Mouse (Mus musculus) liver, embryonic 14.5 days (tissue): ENCODE measurements around the gene Plek. TPM values are rescaled to one million over a fixed set of nuclear protein-coding genes. Genes with fewer than 3 reads are reported as not detected.
"Not testable (repeated sequence)": the region's sequence is repeated elsewhere in the genome, so short reads cannot be mapped to it uniquely, and the experiment has no call there.

Experiments used
- ATAC-seq: fragments of 200-750 bp; cut with Nextera tagmentation; 2 replicates; pipeline ENCODE4 v1.8.0; 2017; ENCODE audit warnings: moderate number of reproducible peaks, mild to moderate bottlenecking, moderate library complexity; ENCODE audit not compliant: insufficient read depth
- DNase-seq, 3 experiments: peaks; one replicate each; pipeline ENCODE4 v3.0.0-alpha.2; 2012 to 2013; ENCODE audit warnings: low read depth in 3 of 3, low spot score in 3 of 3
- H3K27ac ChIP-seq: fragments of 300-500 bp; sonication (generic); 2 replicates; pipeline ENCODE4 v1.5.1; 2014; ENCODE audit warnings: moderate library complexity, mild to moderate bottlenecking, control low read depth, inconsistent platforms
- H3K27me3 ChIP-seq: fragments of 300-500 bp; sonication (generic); 2 replicates; pipeline ENCODE4 v1.6.1; 2014; ENCODE audit warnings: mild to moderate bottlenecking, low read length, moderate library complexity; ENCODE audit not compliant: control insufficient read depth, insufficient read depth
- H3K36me3 ChIP-seq: fragments of 300-500 bp; sonication (generic); replicated peaks from 2 replicates; pipeline ENCODE4 v1.6.1; 2014; ENCODE audit warnings: low read depth; ENCODE audit not compliant: control insufficient read depth, insufficient read depth
- H3K4me1 ChIP-seq, 2 experiments: fragments of 200-500 bp in 1 of 2; fragments of 300-500 bp in 1 of 2; sonication (generic) in 1 of 2; replicated peaks; 2 replicates each; pipeline ENCODE4 v1.6.1; 2012 to 2014; ENCODE audit warnings: antibody characterized with exemption in 1 of 2, inconsistent platforms in 1 of 2, low read length in 1 of 2; ENCODE audit not compliant: control insufficient read depth in 2 of 2, insufficient read depth in 2 of 2
- H3K4me2 ChIP-seq: fragments of 300-500 bp; sonication (generic); 2 replicates; pipeline ENCODE4 v1.6.1; 2014; ENCODE audit warnings: low read depth, mild to moderate bottlenecking, control low read depth, moderate library complexity
- H3K4me3 ChIP-seq, 2 experiments: fragments of 200-500 bp in 1 of 2; fragments of 300-500 bp in 1 of 2; sonication (generic) in 1 of 2; 2 replicates each; pipeline ENCODE4 v1.5.1; 2012 to 2014; ENCODE audit warnings: low read depth in 2 of 2, low read length in 2 of 2, mild to moderate bottlenecking in 2 of 2, control low read depth in 1 of 2, inconsistent platforms in 1 of 2, moderate library complexity in 1 of 2; ENCODE audit not compliant: insufficient read depth in 1 of 2
- H3K9ac ChIP-seq: fragments of 300-500 bp; sonication (generic); replicated peaks from 2 replicates; pipeline ENCODE4 v1.6.1; 2014; ENCODE audit warnings: mild to moderate bottlenecking, control low read depth, moderate library complexity
- H3K9me3 ChIP-seq: fragments of 300-500 bp; sonication (generic); 2 replicates; pipeline ENCODE4 v1.6.1; 2016; ENCODE audit warnings: low read length, mixed read lengths; ENCODE audit not compliant: control insufficient read depth
- CTCF ChIP-seq: IDR thresholded peaks from 2 replicates; pipeline ENCODE4 v1.5.1; 2016; ENCODE audit warnings: antibody characterized with exemption, low read depth, control low read depth
- EP300 ChIP-seq: IDR thresholded peaks from 2 replicates; pipeline ENCODE4 v1.6.1; 2016; ENCODE audit warnings: antibody characterized with exemption, low read depth
- WGBS: fragments of 180-500 bp; shearing (Covaris S2); extraction: QIAGEN DNeasy Blood & Tissue Kit; methylation state at CpG from one replicate; pipeline ENCODE4 v1.1.7; 2014; ENCODE audit not compliant: insufficient replicate concordance; 5-methylcytosine and 5-hydroxymethylcytosine counted together
- polyA plus RNA-seq, 2 experiments: library from polyadenylated mRNA; depleted of rRNA in 1 of 2; stranded (reverse) in 1 of 2; unstranded in 1 of 2; fragments of >200 nt; fragmentation: Nextera tagmentation in 1 of 2; extraction: Ambion mirVana in 1 of 2; gene quantifications; 2 replicates each; pipeline versions ENCODE4 v1.2.1 to v1.2.3; 2012 to 2014

Plek gene
- polyA plus RNA-seq, 2 experiments, result 10.9 to 18.2 TPM

- H3K4me2 ChIP-seq, result no peak overlapping the region
- DNase-seq (no peak), ATAC-seq (no peak)
- no peak overlapping the region for H3K27ac ChIP-seq
- no peak overlapping the region for H3K4me3 ChIP-seq
- H3K9ac ChIP-seq, result no peak overlapping the region
- H3K27me3 ChIP-seq, result no peaks in the 10 kb centered on the region
- H3K4me1 ChIP-seq, result no peaks in the 10 kb centered on the region
- no peak for TF ChIP-seq CTCF
- TF ChIP-seq EP300, result no peak
- 51% methylated on average over 3 of the region's 3 CpGs for WGBS
- no peaks in the 10 kb centered on the region for H3K36me3 ChIP-seq
- H3K9me3 ChIP-seq, result no peaks in the 10 kb centered on the region
These were observed 29.9 kb upstream of the Plek start for GRCm38 (mm10) chr11:17082086-17082485.

GRCm38 (mm10) chr11:17075656-17076055 lies 23.5 kb upstream of the Plek start:
- TF ChIP-seq EP300 (no peak), CTCF (no peak)
- WGBS, result 57% methylated on average over 2 of the region's 2 CpGs
- Histone ChIP-seq H3K9ac (no peak overlapping the region), H3K9me3 (no peaks in the 10 kb centered on the region), H3K36me3 (no peaks in the 10 kb centered on the region), H3K4me3 (no peak overlapping the region), H3K27me3 (no peaks in the 10 kb centered on the region), H3K4me2 (no peak overlapping the region), H3K27ac (no peak overlapping the region), H3K4me1 (no peaks in the 10 kb centered on the region)
- DNase-seq (no peak), ATAC-seq (no peak)

GRCm38 (mm10) chr11:17069360-17069759 lies 17.2 kb upstream of the Plek start:
- DNase-seq, H3K27ac ChIP-seq, ATAC-seq, H3K9ac ChIP-seq, H3K4me3 ChIP-seq, H3K4me1 ChIP-seq, H3K27me3 ChIP-seq, H3K4me2 ChIP-seq, H3K36me3 ChIP-seq, H3K9me3 ChIP-seq: not testable (repeated sequence)
- 57% methylated on average over 2 of the region's 2 CpGs for WGBS

DNA sequence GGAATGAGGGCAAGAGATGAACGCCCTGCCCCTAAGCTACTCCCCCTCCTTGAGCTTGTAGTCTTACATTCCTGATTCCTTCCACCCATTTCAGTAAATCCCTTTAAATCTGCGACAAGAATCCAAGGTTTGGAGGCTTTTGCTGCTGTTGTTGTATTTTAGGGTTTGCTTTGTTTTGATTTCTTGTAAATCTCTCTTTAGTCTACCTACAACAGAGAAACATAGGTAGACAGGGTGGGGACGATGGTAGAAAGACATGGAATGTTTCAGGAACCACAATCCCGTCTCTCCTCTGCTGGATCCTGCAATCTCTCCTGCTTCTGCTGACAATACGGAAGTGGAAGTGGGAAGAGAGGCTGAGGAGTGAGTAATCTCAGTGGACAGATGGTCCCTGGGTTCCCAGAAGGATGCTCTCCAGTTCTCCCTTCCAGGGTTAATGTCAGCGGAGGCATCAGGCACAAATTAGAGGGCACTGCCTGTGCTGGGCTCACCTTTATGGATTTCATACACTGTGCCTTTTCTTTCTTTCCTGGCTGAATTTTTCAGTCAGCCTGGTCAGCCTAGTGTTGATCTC lies 382 bp upstream of the Plek start:
- H3K4me2 ChIP-seq, result peak overlapping the region; percentile 51
- 17% methylated on average over 6 of the region's 6 CpGs for WGBS
- no peaks in the 10 kb centered on the region for H3K36me3 ChIP-seq
- TF ChIP-seq CTCF (no peak), EP300 (no peak)
- H3K4me1 ChIP-seq, result no peaks in the 10 kb centered on the region
- peak overlapping the region; percentile 37 to 45 for H3K4me3 ChIP-seq
- H3K9ac ChIP-seq, result no peak overlapping the region
- no peak for ATAC-seq
- DNase-seq, result no peak
- H3K27me3 ChIP-seq, result no peaks in the 10 kb centered on the region
- no peak overlapping the region for H3K27ac ChIP-seq
- no peaks in the 10 kb centered on the region for H3K9me3 ChIP-seq

DNA sequence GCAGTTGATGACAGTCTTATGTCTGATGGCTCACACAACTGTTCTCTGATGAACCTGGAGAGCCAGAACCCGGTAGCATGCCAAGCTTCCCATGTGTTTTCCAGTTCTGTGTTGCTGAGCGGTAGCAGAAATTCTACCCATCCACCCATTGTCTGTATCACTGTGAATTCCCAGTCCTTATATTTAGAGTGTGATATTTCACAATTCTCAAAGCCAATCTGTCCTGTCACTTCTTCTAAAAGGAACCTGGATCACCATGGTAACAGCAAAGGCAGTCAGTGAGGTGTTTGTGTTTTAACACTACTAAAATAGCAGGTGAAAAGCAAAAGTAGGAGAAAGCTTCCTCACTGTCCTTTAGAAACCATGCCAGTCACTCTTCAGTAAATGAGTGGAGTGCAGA lies 6.4 kb downstream of the Plek start:
- TF ChIP-seq EP300 (no peak), CTCF (no peak)
- H3K27me3 ChIP-seq, result no peaks in the 10 kb centered on the region
- no peaks in the 10 kb centered on the region for H3K9me3 ChIP-seq
- WGBS, result 63% methylated on average over 2 of the region's 2 CpGs
- no peak overlapping the region for H3K9ac ChIP-seq
- H3K4me1 ChIP-seq, result no peaks in the 10 kb centered on the region
- no peak overlapping the region for H3K4me2 ChIP-seq
- no peaks in the 10 kb centered on the region for H3K36me3 ChIP-seq
- H3K27ac ChIP-seq, result no peak overlapping the region
- no peak overlapping the region for H3K4me3 ChIP-seq
- DNase-seq (no peak), ATAC-seq (no peak)
